Mouse (Mus musculus): Measurements from ENCODE around the gene Serpinb7. TPM values are rescaled to one million over a fixed set of nuclear protein-coding genes. Genes with fewer than 3 reads are reported as not detected.

The Serpinb7 gene
- polyA plus RNA-seq, 1 experiment = not detected

GRCm38 (mm10) chr1:107435528-107435927 lies 36.1 kb downstream of the Serpinb7 start:
- TF ChIP-seq CTCF (IDR thresholded peaks at IDR 0.05; ENCODE audit: control insufficient read depth, insufficient read depth, low read length) (no peak), POLR2A (IDR thresholded peaks at IDR 0.05; ENCODE audit: borderline replicate concordance, control insufficient read depth, low read depth, low read length) (no peak)

DNA sequence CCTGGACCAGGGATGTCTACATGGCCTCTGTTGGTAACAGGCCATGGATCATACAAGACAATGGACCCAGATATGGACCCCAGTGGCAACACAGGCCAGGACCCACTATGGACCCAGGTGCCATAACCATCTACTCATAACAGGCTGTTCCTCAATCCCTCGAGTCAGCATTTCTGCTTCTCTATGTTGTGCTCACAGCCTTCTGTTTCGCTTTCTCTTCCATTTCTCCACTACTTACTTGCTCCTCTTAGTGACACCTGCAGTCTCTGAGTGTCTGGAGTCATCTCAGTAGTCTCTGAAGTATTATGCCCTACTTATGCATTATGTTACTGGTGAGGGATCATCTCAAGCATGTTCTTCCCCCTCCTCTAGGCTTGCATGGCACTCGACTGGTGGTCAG lies 40.0 kb downstream of the Serpinb7 start:
- Histone ChIP-seq H3K27ac (ENCODE audit: control insufficient read depth, insufficient read depth, low read depth, low read length, poor library complexity) (no peak overlapping the region), H3K4me3 (replicated peaks; ENCODE audit: control insufficient read depth, low read depth, low read length) (no peak overlapping the region), H3K4me1 (ENCODE audit: control insufficient read depth, insufficient read depth, low read length) (no peaks in the 10 kb centered on the region; the same call in 1 of the 2 replicates)
- TF ChIP-seq CTCF (IDR thresholded peaks at IDR 0.05; ENCODE audit: control insufficient read depth, insufficient read depth, low read length) (no peak), POLR2A (IDR thresholded peaks at IDR 0.05; ENCODE audit: borderline replicate concordance, control insufficient read depth, low read depth, low read length) (no peak)
- 69% methylated on average over 3 of the region's 3 CpGs for WGBS

More at GRCm38 (mm10) chr1:107435528-107435927, 36.1 kb downstream of the Serpinb7 start:
- H3K4me1 ChIP-seq (ENCODE audit: control insufficient read depth, insufficient read depth, low read length) = no peaks in the 10 kb centered on the region; the same call in 1 of the 2 replicates
- no peak overlapping the region for H3K4me3 ChIP-seq (replicated peaks; ENCODE audit: control insufficient read depth, low read depth, low read length)
- no peak overlapping the region for H3K27ac ChIP-seq (ENCODE audit: control insufficient read depth, insufficient read depth, low read depth, low read length, poor library complexity)
- 58% methylated on average over 2 of the region's 2 CpGs for WGBS

DNA sequence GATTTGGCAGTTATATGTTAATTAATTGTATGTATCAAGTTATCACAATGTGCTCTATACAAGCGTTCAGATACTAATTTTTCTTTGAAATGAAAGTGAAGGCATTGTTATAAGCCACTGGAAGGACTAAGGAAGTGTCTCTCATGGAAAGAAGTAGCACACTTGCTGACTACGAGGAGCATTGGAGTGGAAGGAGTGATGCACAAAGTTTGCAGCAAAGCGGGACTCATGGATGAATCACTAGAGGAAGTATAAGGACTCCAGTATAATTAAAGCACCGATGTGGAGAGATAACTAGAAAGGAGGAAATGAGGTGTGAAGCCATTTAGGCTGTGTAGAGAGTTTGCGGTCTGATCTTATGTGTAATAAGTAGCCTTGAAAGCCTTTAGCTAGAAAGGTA lies 45.9 kb downstream of the Serpinb7 start:
- no peaks in the 10 kb centered on the region for H3K4me1 ChIP-seq (ENCODE audit: control insufficient read depth, insufficient read depth, low read length)
- H3K27ac ChIP-seq (ENCODE audit: control insufficient read depth, insufficient read depth, low read depth, low read length, poor library complexity) = no peak overlapping the region
- no peak for TF ChIP-seq POLR2A (IDR thresholded peaks at IDR 0.05; ENCODE audit: borderline replicate concordance, control insufficient read depth, low read depth, low read length)
- TF ChIP-seq CTCF (IDR thresholded peaks at IDR 0.05; ENCODE audit: control insufficient read depth, insufficient read depth, low read length) = no peak
- H3K4me3 ChIP-seq (replicated peaks; ENCODE audit: control insufficient read depth, low read depth, low read length) = no peak overlapping the region
- 72% methylated on average over 5 of the region's 5 CpGs for WGBS

- Histone ChIP-seq H3K4me1 (ENCODE audit: control insufficient read depth, insufficient read depth, low read length) (no peaks in the 10 kb centered on the region), H3K27ac (ENCODE audit: control insufficient read depth, insufficient read depth, low read depth, low read length, poor library complexity) (no peak overlapping the region; the same call in 1 of the 2 replicates), H3K4me3 (replicated peaks; ENCODE audit: control insufficient read depth, low read depth, low read length) (no peak overlapping the region)
- TF ChIP-seq CTCF (IDR thresholded peaks at IDR 0.05; ENCODE audit: control insufficient read depth, insufficient read depth, low read length) (no peak), POLR2A (IDR thresholded peaks at IDR 0.05; ENCODE audit: borderline replicate concordance, control insufficient read depth, low read depth, low read length) (no peak)
- WGBS = 22% methylated on average over 3 of the region's 3 CpGs
Observed at GRCm38 (mm10) chr1:107447228-107447931, 47.9 kb downstream of the Serpinb7 start.

- no peak for TF ChIP-seq CTCF (IDR thresholded peaks at IDR 0.05; ENCODE audit: control insufficient read depth, insufficient read depth, low read length)
- no peak for TF ChIP-seq POLR2A (IDR thresholded peaks at IDR 0.05; ENCODE audit: borderline replicate concordance, control insufficient read depth, low read depth, low read length)
- no peak overlapping the region for H3K27ac ChIP-seq (ENCODE audit: control insufficient read depth, insufficient read depth, low read depth, low read length, poor library complexity)
- no peaks in the 10 kb centered on the region; the same call in 1 of the 2 replicates for H3K4me1 ChIP-seq (ENCODE audit: control insufficient read depth, insufficient read depth, low read length)
- no peak overlapping the region for H3K4me3 ChIP-seq (replicated peaks; ENCODE audit: control insufficient read depth, low read depth, low read length)
Observed at GRCm38 (mm10) chr1:107479909-107480308, 80.5 kb downstream of the Serpinb7 start.

GRCm38 (mm10) chr1:107481452-107481851 lies 82.0 kb downstream of the Serpinb7 start:
- Histone ChIP-seq H3K4me3 (replicated peaks; ENCODE audit: control insufficient read depth, low read depth, low read length) (no peak overlapping the region), H3K27ac (ENCODE audit: control insufficient read depth, insufficient read depth, low read depth, low read length, poor library complexity) (no peak overlapping the region), H3K4me1 (ENCODE audit: control insufficient read depth, insufficient read depth, low read length) (no peaks in the 10 kb centered on the region; the same call in 1 of the 2 replicates)
- WGBS = 6% methylated on average over 11 of the region's 11 CpGs
- peak; percentile 59 for TF ChIP-seq CTCF (IDR thresholded peaks at IDR 0.05; ENCODE audit: control insufficient read depth, insufficient read depth, low read length)
- no peak for TF ChIP-seq POLR2A (IDR thresholded peaks at IDR 0.05; ENCODE audit: borderline replicate concordance, control insufficient read depth, low read depth, low read length)

DNA sequence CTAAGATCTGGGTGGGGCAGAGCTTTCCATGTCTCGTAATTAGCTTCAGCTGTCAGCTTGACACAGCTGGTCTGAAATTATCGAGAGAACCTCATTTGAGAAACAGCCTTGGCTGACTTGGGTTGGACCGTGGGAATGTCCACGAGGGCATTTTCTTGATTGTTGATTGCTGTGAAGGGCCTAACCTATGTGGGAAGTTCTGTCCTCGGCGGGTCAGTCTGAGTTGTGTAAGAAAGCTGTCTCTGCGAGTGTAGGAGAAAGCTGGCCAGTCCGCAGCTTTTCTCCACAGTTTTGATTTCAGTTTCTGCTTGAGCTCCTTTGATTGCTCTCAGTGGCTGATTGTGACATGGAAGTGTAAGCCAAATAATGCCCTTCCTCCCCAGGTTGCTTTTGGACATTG lies 90.1 kb downstream of the Serpinb7 start:
- no peak for TF ChIP-seq POLR2A (IDR thresholded peaks at IDR 0.05; ENCODE audit: borderline replicate concordance, control insufficient read depth, low read depth, low read length)
- no peak for TF ChIP-seq CTCF (IDR thresholded peaks at IDR 0.05; ENCODE audit: control insufficient read depth, insufficient read depth, low read length)
- no peak overlapping the region for H3K4me3 ChIP-seq (replicated peaks; ENCODE audit: control insufficient read depth, low read depth, low read length)
- WGBS = 57% methylated on average over 8 of the region's 8 CpGs
- H3K27ac ChIP-seq (ENCODE audit: control insufficient read depth, insufficient read depth, low read depth, low read length, poor library complexity) = no peak overlapping the region; the same call in 1 of the 2 replicates
- H3K4me1 ChIP-seq (ENCODE audit: control insufficient read depth, insufficient read depth, low read length) = no peaks in the 10 kb centered on the region; the same call in 1 of the 2 replicates

DNA sequence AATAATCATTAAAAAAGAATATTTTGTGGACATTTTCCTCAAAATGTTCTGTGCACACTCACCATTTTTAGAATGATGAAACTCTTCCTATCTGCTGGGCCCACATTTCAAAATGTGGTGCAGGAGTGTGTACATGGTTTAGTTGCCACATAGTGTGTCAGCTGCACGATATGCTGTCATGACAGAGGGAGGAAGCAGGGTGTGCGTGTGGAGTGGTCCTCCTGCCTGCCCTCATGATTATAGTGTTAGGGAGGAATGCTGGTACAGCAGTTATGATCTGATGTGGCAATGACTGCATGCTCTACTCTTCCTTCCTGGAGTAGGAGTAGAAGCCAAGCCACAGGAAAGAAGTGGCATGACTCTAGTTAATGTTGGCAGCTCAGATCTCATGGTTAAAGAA lies 97.3 kb downstream of the Serpinb7 start:
- no peak overlapping the region for H3K4me3 ChIP-seq (replicated peaks; ENCODE audit: control insufficient read depth, low read depth, low read length)
- H3K27ac ChIP-seq (ENCODE audit: control insufficient read depth, insufficient read depth, low read depth, low read length, poor library complexity) = peak overlapping the region; percentile 56; the same call in 1 of the 2 replicates
- TF ChIP-seq POLR2A (IDR thresholded peaks at IDR 0.05; ENCODE audit: borderline replicate concordance, control insufficient read depth, low read depth, low read length) = no peak
- no peak for TF ChIP-seq CTCF (IDR thresholded peaks at IDR 0.05; ENCODE audit: control insufficient read depth, insufficient read depth, low read length)
- WGBS = 8% methylated on average over 2 of the region's 2 CpGs
- H3K4me1 ChIP-seq (ENCODE audit: control insufficient read depth, insufficient read depth, low read length) = peaks cover 1% of the 10 kb centered on the region; the same call in 1 of the 2 replicates

Data from bone marrow, adult 2 months (tissue).